ENCODE assay signal across 8 mouse cellular contexts in genomic region chr2:167043400-167044121, GRCm38 (mm10). TPM values are rescaled to one million over a fixed set of nuclear protein-coding genes. Genes with fewer than 3 reads are reported as not detected.
DNase-seq lines count a peak whose midpoint lies in the region; ATAC-seq lines count a peak whose summit lies in the region.
"Had no signal": no experiment of that assay in that cellular context is flagged by ENCODE, and none has a peak within 500 bp of the region (broad histone marks: within the 10 kb centered on the region; RNA-seq: fewer than 3 reads in every experiment).

No protein-coding gene starts in this region.

- WGBS in heart, embryonic 12.5 days: 47% methylated on average over 12 of the region's 12 CpGs

- H3K36me3 ChIP-seq in heart, embryonic 12.5 days: peaks cover 93% of the 10 kb centered on the region

- H3K9ac ChIP-seq in heart, embryonic 12.5 days: no peak overlapping the region

- H3K27me3 ChIP-seq in heart, embryonic 12.5 days (replicated peaks): no peaks in the 10 kb centered on the region

- peak overlapping the region; percentile 23; the same call in 1 of the 2 replicates for H3K4me2 ChIP-seq in heart, embryonic 12.5 days

- no peak for DNase-seq in heart, postnatal 14 days
- DNase-seq in c-Kit-negative CD71-positive TER-119-positive erythroid progenitor cells, embryonic 14.5 days (ENCODE audit: low read depth, low spot score): peak; percentile 78
- DNase-seq in liver: peak; percentile 90
- peak; percentile 69 to 77 for DNase-seq in spleen, postnatal 36 days (ENCODE audit: low spot score in 2 of 2)
- no peak for DNase-seq in adrenal gland, postnatal 10 days
- DNase-seq in cerebellum, postnatal 25 days: no peak
- DNase-seq: kidney, adult 9 months had no signal

- peak overlapping the region; percentile 70 for H3K27ac ChIP-seq in heart, embryonic 12.5 days (ENCODE audit: poor library complexity, severe bottlenecking)

- ATAC-seq in heart, embryonic 12.5 days (ENCODE audit: insufficient number of reproducible peaks, low FRiP score): peak; percentile 92

- intact Hi-C loops in heart, postnatal 14 days (cut with DNase I): no loop called here

- no peaks in the 10 kb centered on the region for H3K9me3 ChIP-seq in heart, embryonic 12.5 days (replicated peaks)

- H3K4me3 ChIP-seq in heart, embryonic 12.5 days: no peak overlapping the region

- peaks cover 13% of the 10 kb centered on the region for H3K4me1 ChIP-seq in heart, embryonic 12.5 days (replicated peaks)

RNA-seq across cellular contexts. Expression of gene Znfx1, which starts 19.3 kb away (rescaled TPM):
- 9.8 and 10.4 TPM in 2 replicates for polyA plus RNA-seq in heart, embryonic 12.5 days (2016; fragmentation: Nextera tagmentation; extraction: Ambion mirVana)
- 10 to 100 TPM; 32.1 to 36.1 TPM for total RNA-seq in heart, postnatal 14 days (2021)
- total RNA-seq in adrenal gland, postnatal 10 days (2021): 10 to 100 TPM; 31.2 to 36.5 TPM

RNA-seq across cellular contexts. Expression of gene Ddx27, which starts 28.6 kb away (rescaled TPM):
- polyA plus RNA-seq in heart, embryonic 12.5 days (2016; fragmentation: Nextera tagmentation; extraction: Ambion mirVana): 33.7 and 35.8 TPM in 2 replicates
- total RNA-seq in heart, postnatal 14 days (2021): 10 to 100 TPM; 12.3 to 13.7 TPM
- 10 to 100 TPM; 32.1 to 34.6 TPM for total RNA-seq in adrenal gland, postnatal 10 days (2021)

RNA-seq across cellular contexts. Expression of gene Stau1, which starts 47.5 kb away (rescaled TPM):
- polyA plus RNA-seq in heart, embryonic 12.5 days (2016; fragmentation: Nextera tagmentation; extraction: Ambion mirVana): 69.6 and 71.8 TPM in 2 replicates
- total RNA-seq in heart, postnatal 14 days (2021): 10 to 100 TPM; 42.1 to 47.2 TPM
- 10 to 100 TPM; 62.2 to 67.7 TPM for total RNA-seq in adrenal gland, postnatal 10 days (2021)

Comparison
In these comparisons a context has a peak if more than half of its experiments do, and no peak if none do; other contexts are left out.
1. DNase-seq: peak in c-Kit-negative CD71-positive TER-119-positive erythroid progenitor cells, embryonic 14.5 days (single experiment), liver (single experiment) and spleen, postnatal 36 days (2 of 2); none in heart, postnatal 14 days (0 of 2), adrenal gland, postnatal 10 days (single experiment) and cerebellum, postnatal 25 days (0 of 2).